Mouse (Mus musculus) spleen, adult 18-20 months (tissue): ENCODE measurements at regions not wholly inside any gene's neighbourhood (a gene's known extent, or its start where the extent isn't known, plus 50 kb on each side); places are given as distances from the start of the nearest gene placed in this dataset.
A peak's percentile ranks its signal among the peaks of the same experiment; 100 is the strongest.

Source experiments
- DNase-seq, 2 experiments: peaks; one replicate each; pipeline ENCODE4 v3.0.0; 2022; ENCODE audit warnings: mixed read lengths in 2 of 2

- DNase-seq = peak in 1 of 2 experiments; percentile 46
Observed at GRCm38 (mm10) chr7:88544393-88544792, 114.3 kb downstream of the Rab38 start.

- no peak for DNase-seq
Observed at GRCm38 (mm10) chr7:88544976-88545654, 115.0 kb downstream of the Rab38 start.

- no peak for DNase-seq
Observed at GRCm38 (mm10) chr7:88575073-88575472, 145.0 kb downstream of the Rab38 start.

DNA sequence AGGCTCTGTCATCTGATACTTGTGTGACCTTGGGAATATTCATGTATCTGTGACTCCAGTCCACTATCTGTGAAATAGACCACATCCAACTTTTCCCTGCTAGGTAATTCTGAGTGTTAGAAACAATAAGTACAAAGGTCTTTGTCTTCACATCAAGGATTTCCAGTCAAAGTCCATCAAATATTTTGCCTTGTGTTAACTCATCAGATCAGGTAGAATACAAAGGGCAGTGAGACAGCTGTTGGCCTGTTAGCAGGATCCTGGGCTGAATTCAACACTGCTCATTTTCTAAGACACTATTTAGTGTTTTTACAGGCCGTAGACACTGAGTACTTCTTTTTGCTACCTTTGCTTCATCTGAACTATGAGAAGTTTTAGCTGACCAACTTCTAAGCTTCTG lies 170.7 kb downstream of the Rab38 start:
- DNase-seq = no peak
